Mouse (Mus musculus): ENCODE results near the gene Mepe. TPM values are rescaled to one million over a fixed set of nuclear protein-coding genes. Genes with fewer than 3 reads are reported as not detected.

Mepe gene
- not detected in 2 replicates for polyA plus RNA-seq (2014; fragmentation: Nextera tagmentation; extraction: Ambion mirVana)

- no peak within 1 kb of the TSS for H3K4me3 ChIP-seq (ENCODE audit: low read depth, low read length)
- 89% methylated on average over 6 of the region's 6 CpGs for WGBS
- ATAC-seq (replicated peaks; ENCODE audit: low FRiP score) = no peak
- H3K27me3 ChIP-seq (ENCODE audit: control insufficient read depth, insufficient read depth, low read length) = no peaks in the 10 kb centered on the region
- no peaks in the 10 kb centered on the region for H3K9me3 ChIP-seq (ENCODE audit: control insufficient read depth, low read length)
- H3K4me2 ChIP-seq (ENCODE audit: low read depth, low read length, severe bottlenecking) = no peak within 1 kb of the TSS
- H3K27ac ChIP-seq (ENCODE audit: low read depth, low read length) = no peak within 1 kb of the TSS
- no peak for DNase-seq (ENCODE audit: low spot score)
- no peaks in the 10 kb centered on the region for H3K36me3 ChIP-seq (ENCODE audit: control insufficient read depth, insufficient read depth, low read length)
- no peaks in the 10 kb centered on the region for H3K4me1 ChIP-seq (replicated peaks; ENCODE audit: control insufficient read depth, insufficient read depth, low read length)
- no peak within 1 kb of the TSS for H3K9ac ChIP-seq (ENCODE audit: low read length)
Measured at GRCm38 (mm10) chr5:104325029-104325428, at the start of gene Mepe. TSS of gene Mepe (plus strand) at chr5:104325329.

- H3K4me3 ChIP-seq (ENCODE audit: low read depth, low read length) = no peak overlapping the region
- H3K4me1 ChIP-seq (replicated peaks; ENCODE audit: control insufficient read depth, insufficient read depth, low read length) = no peaks in the 10 kb centered on the region
- H3K9ac ChIP-seq (ENCODE audit: low read length) = no peak overlapping the region
- no peak overlapping the region for H3K4me2 ChIP-seq (ENCODE audit: low read depth, low read length, severe bottlenecking)
- no peak overlapping the region for H3K27ac ChIP-seq (ENCODE audit: low read depth, low read length)
- ATAC-seq (replicated peaks; ENCODE audit: low FRiP score) (no peak), DNase-seq (ENCODE audit: low spot score) (no peak)
- H3K27me3 ChIP-seq (ENCODE audit: control insufficient read depth, insufficient read depth, low read length) = no peaks in the 10 kb centered on the region
- 82% methylated on average over 6 of the region's 6 CpGs for WGBS
- H3K9me3 ChIP-seq (ENCODE audit: control insufficient read depth, low read length) = no peaks in the 10 kb centered on the region
- H3K36me3 ChIP-seq (ENCODE audit: control insufficient read depth, insufficient read depth, low read length) = no peaks in the 10 kb centered on the region
Measured at GRCm38 (mm10) chr5:104294201-104294600, 30.9 kb upstream of the Mepe start.

GRCm38 (mm10) chr5:104298994-104299393 is 26.1 kb upstream of the Mepe start, which contains the start of gene Ibsp:
TSS of gene Ibsp (plus strand) at chr5:104299171.
- H3K27me3 ChIP-seq (ENCODE audit: control insufficient read depth, insufficient read depth, low read length) = no peaks in the 10 kb centered on the region
- no peak within 1 kb of the TSS for H3K4me3 ChIP-seq (ENCODE audit: low read depth, low read length)
- no peaks in the 10 kb centered on the region for H3K36me3 ChIP-seq (ENCODE audit: control insufficient read depth, insufficient read depth, low read length)
- no peak within 1 kb of the TSS for H3K9ac ChIP-seq (ENCODE audit: low read length)
- H3K4me1 ChIP-seq (replicated peaks; ENCODE audit: control insufficient read depth, insufficient read depth, low read length) = no peaks in the 10 kb centered on the region
- H3K9me3 ChIP-seq (ENCODE audit: control insufficient read depth, low read length) = no peaks in the 10 kb centered on the region
- H3K4me2 ChIP-seq (ENCODE audit: low read depth, low read length, severe bottlenecking) = no peak within 1 kb of the TSS
- no peak within 1 kb of the TSS for H3K27ac ChIP-seq (ENCODE audit: low read depth, low read length)
- WGBS = 63% methylated on average over 6 of the region's 6 CpGs
- no peak for DNase-seq (ENCODE audit: low spot score)
- no peak for ATAC-seq (replicated peaks; ENCODE audit: low FRiP score)

- H3K27me3 ChIP-seq (ENCODE audit: control insufficient read depth, insufficient read depth, low read length) = no peaks in the 10 kb centered on the region
- DNase-seq (ENCODE audit: low spot score) (no peak), ATAC-seq (replicated peaks; ENCODE audit: low FRiP score) (no peak)
- no peaks in the 10 kb centered on the region for H3K4me1 ChIP-seq (replicated peaks; ENCODE audit: control insufficient read depth, insufficient read depth, low read length)
- H3K9me3 ChIP-seq (ENCODE audit: control insufficient read depth, low read length) = no peaks in the 10 kb centered on the region
- H3K9ac ChIP-seq (ENCODE audit: low read length) = no peak overlapping the region
- no peaks in the 10 kb centered on the region for H3K36me3 ChIP-seq (ENCODE audit: control insufficient read depth, insufficient read depth, low read length)
- 69% methylated on average over 1 of the region's 1 CpGs for WGBS
- no peak overlapping the region for H3K4me3 ChIP-seq (ENCODE audit: low read depth, low read length)
- no peak overlapping the region for H3K4me2 ChIP-seq (ENCODE audit: low read depth, low read length, severe bottlenecking)
- H3K27ac ChIP-seq (ENCODE audit: low read depth, low read length) = no peak overlapping the region
Measured at GRCm38 (mm10) chr5:104314073-104314472, 11.1 kb upstream of the Mepe start.

GRCm38 (mm10) chr5:104326884-104327283 is 1.8 kb downstream of the Mepe start:
- Histone ChIP-seq H3K9me3 (ENCODE audit: control insufficient read depth, low read length) (no peaks in the 10 kb centered on the region), H3K27ac (ENCODE audit: low read depth, low read length) (no peak overlapping the region), H3K9ac (ENCODE audit: low read length) (no peak overlapping the region), H3K4me2 (ENCODE audit: low read depth, low read length, severe bottlenecking) (no peak overlapping the region), H3K27me3 (ENCODE audit: control insufficient read depth, insufficient read depth, low read length) (no peaks in the 10 kb centered on the region), H3K4me1 (replicated peaks; ENCODE audit: control insufficient read depth, insufficient read depth, low read length) (no peaks in the 10 kb centered on the region), H3K4me3 (ENCODE audit: low read depth, low read length) (no peak overlapping the region), H3K36me3 (ENCODE audit: control insufficient read depth, insufficient read depth, low read length) (no peaks in the 10 kb centered on the region)
- 74% methylated on average over 4 of the region's 4 CpGs for WGBS
- ATAC-seq (replicated peaks; ENCODE audit: low FRiP score) (no peak), DNase-seq (ENCODE audit: low spot score) (no peak)

- ATAC-seq (replicated peaks; ENCODE audit: low FRiP score) = no peak
- Histone ChIP-seq H3K4me3 (ENCODE audit: low read depth, low read length) (no peak overlapping the region), H3K9ac (ENCODE audit: low read length) (no peak overlapping the region), H3K36me3 (ENCODE audit: control insufficient read depth, insufficient read depth, low read length) (no peaks in the 10 kb centered on the region), H3K27me3 (ENCODE audit: control insufficient read depth, insufficient read depth, low read length) (no peaks in the 10 kb centered on the region), H3K9me3 (ENCODE audit: control insufficient read depth, low read length) (no peaks in the 10 kb centered on the region), H3K4me2 (ENCODE audit: low read depth, low read length, severe bottlenecking) (no peak overlapping the region), H3K4me1 (replicated peaks; ENCODE audit: control insufficient read depth, insufficient read depth, low read length) (no peaks in the 10 kb centered on the region), H3K27ac (ENCODE audit: low read depth, low read length) (no peak overlapping the region)
- no peak for DNase-seq (ENCODE audit: low spot score)
- WGBS = 83% methylated on average over 8 of the region's 8 CpGs
Measured at GRCm38 (mm10) chr5:104327389-104327788, 2.3 kb downstream of the Mepe start.

GRCm38 (mm10) chr5:104327876-104328275 is 2.7 kb downstream of the Mepe start:
- no peak overlapping the region for H3K4me3 ChIP-seq (ENCODE audit: low read depth, low read length)
- no peak overlapping the region for H3K9ac ChIP-seq (ENCODE audit: low read length)
- no peaks in the 10 kb centered on the region for H3K27me3 ChIP-seq (ENCODE audit: control insufficient read depth, insufficient read depth, low read length)
- peak; percentile 4; the same call in 1 of the 2 replicates for ATAC-seq (replicated peaks; ENCODE audit: low FRiP score)
- no peaks in the 10 kb centered on the region for H3K36me3 ChIP-seq (ENCODE audit: control insufficient read depth, insufficient read depth, low read length)
- H3K4me1 ChIP-seq (replicated peaks; ENCODE audit: control insufficient read depth, insufficient read depth, low read length) = no peaks in the 10 kb centered on the region
- H3K9me3 ChIP-seq (ENCODE audit: control insufficient read depth, low read length) = no peaks in the 10 kb centered on the region
- DNase-seq (ENCODE audit: low spot score) = no peak
- H3K4me2 ChIP-seq (ENCODE audit: low read depth, low read length, severe bottlenecking) = no peak overlapping the region
- H3K27ac ChIP-seq (ENCODE audit: low read depth, low read length) = no peak overlapping the region

- Histone ChIP-seq H3K4me1 (replicated peaks; ENCODE audit: control insufficient read depth, insufficient read depth, low read length) (no peaks in the 10 kb centered on the region), H3K27me3 (ENCODE audit: control insufficient read depth, insufficient read depth, low read length) (no peaks in the 10 kb centered on the region), H3K9me3 (ENCODE audit: control insufficient read depth, low read length) (no peaks in the 10 kb centered on the region), H3K36me3 (ENCODE audit: control insufficient read depth, insufficient read depth, low read length) (no peaks in the 10 kb centered on the region), H3K27ac (ENCODE audit: low read depth, low read length) (no peak overlapping the region), H3K4me3 (ENCODE audit: low read depth, low read length) (no peak overlapping the region), H3K4me2 (ENCODE audit: low read depth, low read length, severe bottlenecking) (no peak overlapping the region), H3K9ac (ENCODE audit: low read length) (no peak overlapping the region)
- DNase-seq (ENCODE audit: low spot score) (no peak), ATAC-seq (replicated peaks; ENCODE audit: low FRiP score) (peak; percentile 27; the same call in 1 of the 2 replicates)
- 76% methylated on average over 4 of the region's 4 CpGs for WGBS
Measured at GRCm38 (mm10) chr5:104328317-104328850, 3.3 kb downstream of the Mepe start.

GRCm38 (mm10) chr5:104329381-104329780 is 4.3 kb downstream of the Mepe start:
- no peaks in the 10 kb centered on the region for H3K36me3 ChIP-seq (ENCODE audit: control insufficient read depth, insufficient read depth, low read length)
- no peak overlapping the region for H3K4me3 ChIP-seq (ENCODE audit: low read depth, low read length)
- DNase-seq (ENCODE audit: low spot score) (no peak), ATAC-seq (replicated peaks; ENCODE audit: low FRiP score) (no peak)
- no peaks in the 10 kb centered on the region for H3K27me3 ChIP-seq (ENCODE audit: control insufficient read depth, insufficient read depth, low read length)
- H3K9me3 ChIP-seq (ENCODE audit: control insufficient read depth, low read length) = no peaks in the 10 kb centered on the region
- no peak overlapping the region for H3K4me2 ChIP-seq (ENCODE audit: low read depth, low read length, severe bottlenecking)
- no peaks in the 10 kb centered on the region for H3K4me1 ChIP-seq (replicated peaks; ENCODE audit: control insufficient read depth, insufficient read depth, low read length)
- WGBS = 82% methylated on average over 5 of the region's 5 CpGs
- H3K9ac ChIP-seq (ENCODE audit: low read length) = no peak overlapping the region
- no peak overlapping the region for H3K27ac ChIP-seq (ENCODE audit: low read depth, low read length)
